ENCODE assay signal across 15 mouse cellular contexts in genomic region chr9:78126007-78126406, GRCm38 (mm10). TPM values are rescaled to one million over a fixed set of nuclear protein-coding genes. Genes with fewer than 3 reads are reported as not detected.
DNase-seq lines count a peak whose midpoint lies in the region; ATAC-seq and TF ChIP-seq lines count a peak whose summit lies in the region.
"Had no signal": no experiment of that assay in that cellular context is flagged by ENCODE, and none has a peak within 500 bp of the region (broad histone marks: within the 10 kb centered on the region; RNA-seq: fewer than 3 reads in every experiment).

No protein-coding gene starts in this region.

- no peak overlapping the region for H3K9ac ChIP-seq in forebrain, embryonic 12.5 days
- H3K9ac ChIP-seq in forebrain, embryonic 11.5 days (ENCODE audit: low read length): no peak overlapping the region
- no peak overlapping the region for H3K9ac ChIP-seq in embryonic facial prominence, embryonic 13.5 days
- H3K9ac ChIP-seq in hindbrain, postnatal 0 days (replicated peaks; ENCODE audit: low read length): no peak overlapping the region
- H3K9ac ChIP-seq in neural tube, embryonic 14.5 days (replicated peaks; ENCODE audit: low read depth, low read length): no peak overlapping the region; the same call in 1 of the 2 replicates
- H3K9ac ChIP-seq: heart, embryonic 12.5 days; liver, embryonic 12.5 days had no signal

- DNase-seq in forebrain, embryonic 11.5 days (ENCODE audit: low spot score): no peak
- DNase-seq in hindbrain, postnatal 0 days (ENCODE audit: low spot score): peak; percentile 27
- no peak for DNase-seq in left cerebral cortex, adult 8-10 months (ENCODE audit: low spot score in 2 of 2)
- no peak for DNase-seq in frontal cortex, postnatal 14 days (ENCODE audit: low spot score in 2 of 2)
- no peak for DNase-seq in layer of hippocampus, postnatal 14 days (ENCODE audit: low spot score in 2 of 2)
- DNase-seq: adrenal gland, postnatal 14 days; gastrocnemius, postnatal 14 days; lung, postnatal 10 days had no signal

- TF ChIP-seq CTCF in hindbrain, postnatal 0 days (IDR thresholded peaks at IDR 0.05; ENCODE audit: low read depth): no peak

- peaks cover 23% of the 10 kb centered on the region for H3K4me1 ChIP-seq in forebrain, embryonic 12.5 days
- no peaks in the 10 kb centered on the region for H3K4me1 ChIP-seq in forebrain, embryonic 11.5 days (replicated peaks; ENCODE audit: control insufficient read depth, insufficient read depth, low read length)
- H3K4me1 ChIP-seq in embryonic facial prominence, embryonic 13.5 days: 0 out of 2 replicates have a peak, but pooled peaks cover 5% of the 10 kb centered on the region
- H3K4me1 ChIP-seq in hindbrain, postnatal 0 days (ENCODE audit: insufficient read depth, low read length): peaks cover 6% of the 10 kb centered on the region; the same call in 1 of the 2 replicates
- peaks cover 5% of the 10 kb centered on the region; the same call in 1 of the 2 replicates for H3K4me1 ChIP-seq in neural tube, embryonic 14.5 days (ENCODE audit: control insufficient read depth, insufficient read depth, low read length)

- H3K4me3 ChIP-seq in forebrain, embryonic 12.5 days (replicated peaks): no peak overlapping the region
- H3K4me3 ChIP-seq in forebrain, embryonic 11.5 days (ENCODE audit: low read depth, low read length): no peak overlapping the region
- H3K4me3 ChIP-seq in embryonic facial prominence, embryonic 13.5 days: no peak overlapping the region
- H3K4me3 ChIP-seq in hindbrain, postnatal 0 days (ENCODE audit: low read length): no peak overlapping the region
- H3K4me3 ChIP-seq in neural tube, embryonic 14.5 days (ENCODE audit: low read depth, low read length): no peak overlapping the region
- H3K4me3 ChIP-seq: erythroblast, embryonic 14.5 days; heart, embryonic 12.5 days; liver, embryonic 12.5 days had no signal

- peaks cover 6% of the 10 kb centered on the region; the same call in 1 of the 2 replicates for H3K36me3 ChIP-seq in forebrain, embryonic 12.5 days (replicated peaks)
- H3K36me3 ChIP-seq in forebrain, embryonic 11.5 days (ENCODE audit: control insufficient read depth, insufficient read depth, low read length): no peaks in the 10 kb centered on the region; the same call in 1 of the 2 replicates
- H3K36me3 ChIP-seq in embryonic facial prominence, embryonic 13.5 days: peaks cover 25% of the 10 kb centered on the region
- 0 out of 2 replicates have a peak, but pooled peaks cover 3% of the 10 kb centered on the region for H3K36me3 ChIP-seq in hindbrain, postnatal 0 days (ENCODE audit: insufficient read depth, low read length)
- H3K36me3 ChIP-seq in neural tube, embryonic 14.5 days (ENCODE audit: control insufficient read depth, insufficient read depth, low read length): no peaks in the 10 kb centered on the region

- no peaks in the 10 kb centered on the region for H3K27me3 ChIP-seq in forebrain, embryonic 12.5 days
- no peaks in the 10 kb centered on the region for H3K27me3 ChIP-seq in forebrain, embryonic 11.5 days (ENCODE audit: control insufficient read depth, insufficient read depth, low read length)
- H3K27me3 ChIP-seq in embryonic facial prominence, embryonic 13.5 days: no peaks in the 10 kb centered on the region
- H3K27me3 ChIP-seq in hindbrain, postnatal 0 days (ENCODE audit: insufficient read depth, low read length): no peaks in the 10 kb centered on the region
- H3K27me3 ChIP-seq in neural tube, embryonic 14.5 days (ENCODE audit: control insufficient read depth, insufficient read depth, low read length): no peaks in the 10 kb centered on the region
- H3K27me3 ChIP-seq: heart, embryonic 12.5 days; liver, embryonic 12.5 days had no signal

- H3K4me2 ChIP-seq in forebrain, embryonic 12.5 days: no peak overlapping the region
- H3K4me2 ChIP-seq in forebrain, embryonic 11.5 days (ENCODE audit: low read depth, low read length, severe bottlenecking): no peak overlapping the region
- H3K4me2 ChIP-seq in embryonic facial prominence, embryonic 13.5 days: no peak overlapping the region
- H3K4me2 ChIP-seq in hindbrain, postnatal 0 days (ENCODE audit: low read depth, low read length): no peak overlapping the region
- H3K4me2 ChIP-seq in neural tube, embryonic 14.5 days (ENCODE audit: low read depth, low read length): no peak overlapping the region
- H3K4me2 ChIP-seq: heart, embryonic 12.5 days; liver, embryonic 12.5 days had no signal

- ATAC-seq in forebrain, embryonic 12.5 days (ENCODE audit: low FRiP score): peak; percentile 48
- no peak; the same call in 1 of the 2 replicates for ATAC-seq in forebrain, embryonic 11.5 days (replicated peaks; ENCODE audit: low FRiP score)
- peak; percentile 20; the same call in 1 of the 2 replicates for ATAC-seq in embryonic facial prominence, embryonic 13.5 days (ENCODE audit: insufficient number of reproducible peaks, insufficient read depth, low FRiP score, low TSS enrichment, low read depth)
- peak; percentile 41; the same call in 1 of the 2 replicates for ATAC-seq in hindbrain, postnatal 0 days
- ATAC-seq in neural tube, embryonic 14.5 days (ENCODE audit: low read depth): peak; percentile 33; the same call in 1 of the 2 replicates
- ATAC-seq: inflammation-experienced regulatory T-cells, adult 6 months; liver, embryonic 12.5 days had no signal

- no peak overlapping the region for H3K27ac ChIP-seq in forebrain, embryonic 12.5 days
- no peak overlapping the region for H3K27ac ChIP-seq in forebrain, embryonic 11.5 days (ENCODE audit: low read depth, low read length)
- no peak overlapping the region for H3K27ac ChIP-seq in embryonic facial prominence, embryonic 13.5 days
- peak overlapping the region; percentile 26; the same call in 1 of the 2 replicates for H3K27ac ChIP-seq in hindbrain, postnatal 0 days
- H3K27ac ChIP-seq in neural tube, embryonic 14.5 days (ENCODE audit: low read depth, low read length): no peak overlapping the region; the same call in 1 of the 2 replicates
- H3K27ac ChIP-seq: liver, embryonic 12.5 days had no signal

- 71% methylated on average over 6 of the region's 6 CpGs for WGBS in forebrain, embryonic 12.5 days
- WGBS in forebrain, embryonic 11.5 days: 81% methylated on average over 6 of the region's 6 CpGs
- 70% methylated on average over 6 of the region's 6 CpGs for WGBS in embryonic facial prominence, embryonic 13.5 days
- WGBS in hindbrain, postnatal 0 days: 62% methylated on average over 6 of the region's 6 CpGs
- 64% methylated on average over 6 of the region's 6 CpGs for WGBS in neural tube, embryonic 14.5 days

- H3K9me3 ChIP-seq in forebrain, embryonic 12.5 days: no peaks in the 10 kb centered on the region
- no peaks in the 10 kb centered on the region for H3K9me3 ChIP-seq in forebrain, embryonic 11.5 days (ENCODE audit: control insufficient read depth, low read length)
- H3K9me3 ChIP-seq in embryonic facial prominence, embryonic 13.5 days: no peaks in the 10 kb centered on the region
- H3K9me3 ChIP-seq in hindbrain, postnatal 0 days (ENCODE audit: low read length): no peaks in the 10 kb centered on the region
- H3K9me3 ChIP-seq in neural tube, embryonic 14.5 days (ENCODE audit: control insufficient read depth, low read length): no peaks in the 10 kb centered on the region
- H3K9me3 ChIP-seq: heart, embryonic 12.5 days; liver, embryonic 12.5 days had no signal

RNA-seq across cellular contexts. Expression of gene Ick, which starts 17.0 kb away (rescaled TPM):
- polyA plus RNA-seq in forebrain, embryonic 12.5 days (2016; fragmentation: Nextera tagmentation; extraction: Ambion mirVana): 35.5 and 38.4 TPM in 2 replicates
- polyA plus RNA-seq in forebrain, embryonic 11.5 days (2014; fragmentation: Nextera tagmentation; extraction: Ambion mirVana): 33.9 and 35.0 TPM in 2 replicates
- 34.2 and 34.5 TPM in 2 replicates for polyA plus RNA-seq in embryonic facial prominence, embryonic 13.5 days (2015; fragmentation: Nextera tagmentation; extraction: Ambion mirVana)
- 36.7 and 41.2 TPM in 2 replicates for total RNA-seq in hindbrain, postnatal 0 days (2014; rRNA removed)
- 29.3 and 35.2 TPM in 2 replicates for polyA plus RNA-seq in hindbrain, postnatal 0 days (2015; fragmentation: Nextera tagmentation; extraction: Ambion mirVana)
- polyA plus RNA-seq in neural tube, embryonic 14.5 days (2014; fragmentation: Nextera tagmentation; extraction: Ambion mirVana): 36.0 and 40.8 TPM in 2 replicates
- total RNA-seq in left cerebral cortex, adult 8-10 months (2022): 10 to 100 TPM; 15.2 to 18.3 (median 16.6) TPM
- total RNA-seq in layer of hippocampus, postnatal 14 days (2021): 10 to 100 TPM; 34.3 to 34.9 TPM

RNA-seq across cellular contexts. Expression of gene Fbxo9, which starts 17.1 kb away (rescaled TPM):
- 32.7 and 35.9 TPM in 2 replicates for polyA plus RNA-seq in forebrain, embryonic 12.5 days (2016; fragmentation: Nextera tagmentation; extraction: Ambion mirVana)
- 29.8 and 30.8 TPM in 2 replicates for polyA plus RNA-seq in forebrain, embryonic 11.5 days (2014; fragmentation: Nextera tagmentation; extraction: Ambion mirVana)
- polyA plus RNA-seq in embryonic facial prominence, embryonic 13.5 days (2015; fragmentation: Nextera tagmentation; extraction: Ambion mirVana): 36.0 and 41.2 TPM in 2 replicates
- 107 and 109 TPM in 2 replicates for total RNA-seq in hindbrain, postnatal 0 days (2014; rRNA removed)
- polyA plus RNA-seq in hindbrain, postnatal 0 days (2015; fragmentation: Nextera tagmentation; extraction: Ambion mirVana): 86.7 and 88.9 TPM in 2 replicates
- 91.4 and 94.7 TPM in 2 replicates for polyA plus RNA-seq in neural tube, embryonic 14.5 days (2014; fragmentation: Nextera tagmentation; extraction: Ambion mirVana)
- total RNA-seq in left cerebral cortex, adult 8-10 months (2022): 100 to 1,000 TPM in 3 of 4 experiments, 10 to 100 TPM in 1; 99.4 to 119 (median 108) TPM
- total RNA-seq in layer of hippocampus, postnatal 14 days (2021): 100 to 1,000 TPM; 102 to 112 TPM

RNA-seq across cellular contexts. Expression of gene Gsta4, which starts 56.6 kb away (rescaled TPM):
- polyA plus RNA-seq in forebrain, embryonic 12.5 days (2016; fragmentation: Nextera tagmentation; extraction: Ambion mirVana): 36.7 and 43.0 TPM in 2 replicates
- polyA plus RNA-seq in forebrain, embryonic 11.5 days (2014; fragmentation: Nextera tagmentation; extraction: Ambion mirVana): 55.0 and 58.5 TPM in 2 replicates
- 65.3 and 70.1 TPM in 2 replicates for polyA plus RNA-seq in embryonic facial prominence, embryonic 13.5 days (2015; fragmentation: Nextera tagmentation; extraction: Ambion mirVana)
- total RNA-seq in hindbrain, postnatal 0 days (2014; rRNA removed): 7.9 and 17.5 TPM in 2 replicates
- 51.8 and 55.1 TPM in 2 replicates for polyA plus RNA-seq in hindbrain, postnatal 0 days (2015; fragmentation: Nextera tagmentation; extraction: Ambion mirVana)
- 34.4 and 34.9 TPM in 2 replicates for polyA plus RNA-seq in neural tube, embryonic 14.5 days (2014; fragmentation: Nextera tagmentation; extraction: Ambion mirVana)
- 10 to 100 TPM; 33.6 to 43.8 (median 38.8) TPM for total RNA-seq in left cerebral cortex, adult 8-10 months (2022)
- total RNA-seq in layer of hippocampus, postnatal 14 days (2021): 10 to 100 TPM; 41.1 to 51.5 TPM
